Mouse (Mus musculus) gastrocnemius, adult 8-10 months (tissue): ENCODE measurements around the gene Defb30. TPM values are rescaled to one million over a fixed set of nuclear protein-coding genes. Genes with fewer than 3 reads are reported as not detected.

Experiments used
- total RNA-seq, 4 experiments: library from RNA; stranded (reverse); gene quantifications; 2 replicates each; pipeline ENCODE4 v1.2.4; 2022

Defb30 gene
- total RNA-seq, 4 experiments from 2014 or later: not detected

Other genes starting within 250 kb of the Defb30 start
- 1 to 10 TPM; 5.9 to 6.4 (median 6.1) TPM for gene Wdfy2, start 212.3 kb downstream of the Defb30 start, total RNA-seq
- gene Defb48, start 65.5 kb downstream of the Defb30 start, total RNA-seq: not detected
- gene Defb47, start 51.9 kb downstream of the Defb30 start, total RNA-seq: not detected
- not detected for gene Defb43, start 38.2 kb downstream of the Defb30 start, total RNA-seq
- not detected for gene Defb42, start 3.0 kb downstream of the Defb30 start, total RNA-seq